In genomic region chr12:99637986-99638385, GRCm38 (mm10) we compare ENCODE assay signal across 23 mouse cellular contexts.
A peak's percentile ranks its signal among the peaks of the same experiment; 100 is the strongest.
DNase-seq lines count a peak whose midpoint lies in the region; ATAC-seq and TF ChIP-seq lines count a peak whose summit lies in the region.
"Had no signal": no experiment of that assay in that cellular context is flagged by ENCODE, and none has a peak within 500 bp of the region (broad histone marks: within the 10 kb centered on the region; RNA-seq: fewer than 3 reads in every experiment).

No protein-coding gene starts in this region.

- H3K79me3 ChIP-seq in C2C12 (ENCODE audit: low read depth): no peaks in the 10 kb centered on the region

- WGBS in midbrain, embryonic 11.5 days: 89% methylated on average over 5 of the region's 5 CpGs
- WGBS in midbrain, embryonic 15.5 days: 90% methylated on average over 5 of the region's 5 CpGs

- intact Hi-C loops in heart, postnatal 25 days (cut with DNase I): no loop called here

- no peak for TF ChIP-seq CTCF in C2C12 (IDR thresholded peaks at IDR 0.05; ENCODE audit: control insufficient read depth, insufficient read depth, insufficient read length)

- H3K4me3 ChIP-seq in midbrain, embryonic 11.5 days (ENCODE audit: low read depth, low read length): no peak overlapping the region
- no peak overlapping the region for H3K4me3 ChIP-seq in midbrain, embryonic 15.5 days
- no peak overlapping the region for H3K4me3 ChIP-seq in C2C12 (ENCODE audit: insufficient read depth, poor library complexity, severe bottlenecking)
- H3K4me3 ChIP-seq: forebrain, embryonic 10.5 days; heart, adult 2 months had no signal

- H3K4me2 ChIP-seq in midbrain, embryonic 11.5 days: no peak overlapping the region
- no peak overlapping the region for H3K4me2 ChIP-seq in midbrain, embryonic 15.5 days
- H3K4me2 ChIP-seq: heart, embryonic 11.5 days; hindbrain, embryonic 14.5 days had no signal

- ATAC-seq in midbrain, embryonic 11.5 days (ENCODE audit: low FRiP score): no peak
- no peak for ATAC-seq in midbrain, embryonic 15.5 days (replicated peaks)
- ATAC-seq: forebrain, embryonic 14.5 days; hindbrain, postnatal 0 days; inflammation-experienced regulatory T-cells, adult 6 months; Patski had no signal

- no peak overlapping the region for H3K27ac ChIP-seq in midbrain, embryonic 11.5 days (ENCODE audit: low read depth, low read length)
- no peak overlapping the region for H3K27ac ChIP-seq in midbrain, embryonic 15.5 days
- H3K27ac ChIP-seq: forebrain, embryonic 10.5 days; heart, adult 2 months; hindbrain, embryonic 14.5 days; hindbrain, postnatal 0 days had no signal

- no peak overlapping the region for H3K9ac ChIP-seq in midbrain, embryonic 11.5 days (ENCODE audit: low read length)
- H3K9ac ChIP-seq in midbrain, embryonic 15.5 days: no peak overlapping the region
- H3K9ac ChIP-seq: hindbrain, embryonic 14.5 days had no signal

- peaks cover 20% of the 10 kb centered on the region for H3K4me1 ChIP-seq in midbrain, embryonic 11.5 days (ENCODE audit: control insufficient read depth, insufficient read depth, low read length)
- peaks cover 16% of the 10 kb centered on the region for H3K4me1 ChIP-seq in midbrain, embryonic 15.5 days

- DNase-seq in heart, postnatal 4 days: peak; percentile 2
- DNase-seq in heart, postnatal 25 days (ENCODE audit: low spot score): no peak
- DNase-seq in midbrain, embryonic 11.5 days (ENCODE audit: low spot score, missing footprints): peak; percentile 31
- DNase-seq in left cerebral cortex, adult 18-20 months (ENCODE audit: low spot score in 2 of 2): no peak
- DNase-seq: adrenal gland, postnatal 10 days; adrenal gland, postnatal 36 days; cerebellum, adult 18-20 months; cerebellum, adult 9-10 months; cerebellum, postnatal 14 days; gastrocnemius, postnatal 25 days; heart, postnatal 36 days had no signal

- no peaks in the 10 kb centered on the region for H3K36me3 ChIP-seq in midbrain, embryonic 11.5 days (ENCODE audit: control insufficient read depth, insufficient read depth, low read length)
- no peaks in the 10 kb centered on the region for H3K36me3 ChIP-seq in midbrain, embryonic 15.5 days (replicated peaks)
- no peaks in the 10 kb centered on the region for H3K36me3 ChIP-seq in C2C12 (ENCODE audit: control insufficient read depth, insufficient read depth)
- H3K36me3 ChIP-seq: forebrain, embryonic 10.5 days; G1E had no signal

- H3K27me3 ChIP-seq in midbrain, embryonic 11.5 days (ENCODE audit: control insufficient read depth, insufficient read depth, low read length): no peaks in the 10 kb centered on the region
- no peaks in the 10 kb centered on the region for H3K27me3 ChIP-seq in midbrain, embryonic 15.5 days (replicated peaks)
- H3K27me3 ChIP-seq in C2C12 (ENCODE audit: control insufficient read depth, insufficient read depth, insufficient read length): no peaks in the 10 kb centered on the region
- H3K27me3 ChIP-seq: CH12.LX, Patski had no signal

- H3K79me2 ChIP-seq in C2C12 (ENCODE audit: control insufficient read depth, insufficient read depth): no peaks in the 10 kb centered on the region

- H3K9me3 ChIP-seq in midbrain, embryonic 11.5 days (ENCODE audit: control insufficient read depth, low read length): peaks cover 2% of the 10 kb centered on the region; the same call in 1 of the 2 replicates
- no peaks in the 10 kb centered on the region for H3K9me3 ChIP-seq in midbrain, embryonic 15.5 days

- no peak overlapping the region for H3ac ChIP-seq in C2C12 (ENCODE audit: control insufficient read depth, insufficient read length, low read depth)

TF ChIP-seq in C2C12, 6 proteins besides CTCF, POLR2A, EP300 and RAD21:
- TF ChIP-seq CEBPB (IDR thresholded peaks at IDR 0.05; ENCODE audit: low read depth) (peak; percentile 73), MYOD1 (IDR thresholded peaks at IDR 0.05; ENCODE audit: control insufficient read depth, insufficient read length, low read depth) (peak; percentile 49), MAX (IDR thresholded peaks at IDR 0.05) (no peak)

Comparison
In these comparisons a context has a peak if more than half of its experiments do, and no peak if none do; other contexts are left out.
1. DNase-seq: peak in heart, postnatal 4 days (single experiment) and midbrain, embryonic 11.5 days (single experiment); none in heart, postnatal 25 days (single experiment) and left cerebral cortex, adult 18-20 months (0 of 2).